Mouse (Mus musculus): ENCODE data around the gene Stfa3.

GRCm38 (mm10) chr16:36455342-36455802 is at the start of gene Stfa3:
- TF ChIP-seq EP300 (IDR thresholded peaks at IDR 0.05; ENCODE audit: low read depth) (peak; percentile 36; the same call in 1 of the 2 replicates), CTCF (IDR thresholded peaks at IDR 0.05; ENCODE audit: low read depth) (no peak)
